Mouse (Mus musculus): Measurements from ENCODE around the gene Dock6.
"Not testable (repeated sequence)": the region's sequence is repeated elsewhere in the genome, so short reads cannot be mapped to it uniquely, and the experiment has no call there.

The Dock6 gene

GRCm38 (mm10) chr9:21781657-21782468 is 70.6 kb downstream of the Dock6 start:
- no peak for DNase-seq (ENCODE audit: low read depth, low spot score)

GRCm38 (mm10) chr9:21777726-21778125 is 74.7 kb downstream of the Dock6 start:
- DNase-seq (ENCODE audit: low read depth, low spot score) = no peak

GRCm38 (mm10) chr9:21774353-21774752 is 78.1 kb downstream of the Dock6 start:
- DNase-seq (ENCODE audit: low read depth, low spot score) = no peak

- DNase-seq (ENCODE audit: low read depth, low spot score) = not testable (repeated sequence)
Observed at GRCm38 (mm10) chr9:21773396-21773795, 79.0 kb downstream of the Dock6 start.

- no peak for DNase-seq (ENCODE audit: low read depth, low spot score)
Observed at GRCm38 (mm10) chr9:21769558-21770183, 82.8 kb downstream of the Dock6 start.

GRCm38 (mm10) chr9:21768511-21769411 is 83.7 kb downstream of the Dock6 start:
- no peak for DNase-seq (ENCODE audit: low read depth, low spot score)

- no peak for DNase-seq (ENCODE audit: low read depth, low spot score)
Observed at GRCm38 (mm10) chr9:21767896-21768295, 84.5 kb downstream of the Dock6 start.

GRCm38 (mm10) chr9:21764084-21764999 is 88.1 kb downstream of the Dock6 start:
- no peak for DNase-seq (ENCODE audit: low read depth, low spot score)

- no peak for DNase-seq (ENCODE audit: low read depth, low spot score)
Observed at GRCm38 (mm10) chr9:21762135-21762534, 90.3 kb downstream of the Dock6 start.

- peak; percentile 96 for DNase-seq (ENCODE audit: low read depth, low spot score)
Observed at GRCm38 (mm10) chr9:21760155-21761088, 92.0 kb downstream of the Dock6 start, which contains the start of gene Spc24. Gene Spc24 (minus strand): TSS chr9:21760303.

GRCm38 (mm10) chr9:21759718-21760117 is 92.7 kb downstream of the Dock6 start:
- no peak for DNase-seq (ENCODE audit: low read depth, low spot score)

GRCm38 (mm10) chr9:21758576-21759529 is 93.6 kb downstream of the Dock6 start:
- no peak for DNase-seq (ENCODE audit: low read depth, low spot score)

- no peak for DNase-seq (ENCODE audit: low read depth, low spot score)
Observed at GRCm38 (mm10) chr9:21754516-21755321, 97.7 kb downstream of the Dock6 start.

GRCm38 (mm10) chr9:21754003-21754402 is 98.4 kb downstream of the Dock6 start:
- DNase-seq (ENCODE audit: low read depth, low spot score) = no peak

GRCm38 (mm10) chr9:21752252-21752792 is 100.1 kb downstream of the Dock6 start:
- no peak for DNase-seq (ENCODE audit: low read depth, low spot score)

GRCm38 (mm10) chr9:21751347-21751746 is 101.1 kb downstream of the Dock6 start:
- DNase-seq (ENCODE audit: low read depth, low spot score) = no peak

- DNase-seq (ENCODE audit: low read depth, low spot score) = no peak
Observed at GRCm38 (mm10) chr9:21750370-21750769, 102.1 kb downstream of the Dock6 start.
